Mouse (Mus musculus) lung, postnatal 0 days (tissue): ENCODE data around the gene Gse1.

Source experiments
- CTCF ChIP-seq: IDR thresholded peaks from 2 replicates; pipeline ENCODE4 v1.5.1; 2016; ENCODE audit warnings: antibody characterized with exemption, mild to moderate bottlenecking
- EP300 ChIP-seq: IDR thresholded peaks from 2 replicates; pipeline ENCODE4 v1.6.1; 2016; ENCODE audit warnings: antibody characterized with exemption, mild to moderate bottlenecking, control low read depth

DNA sequence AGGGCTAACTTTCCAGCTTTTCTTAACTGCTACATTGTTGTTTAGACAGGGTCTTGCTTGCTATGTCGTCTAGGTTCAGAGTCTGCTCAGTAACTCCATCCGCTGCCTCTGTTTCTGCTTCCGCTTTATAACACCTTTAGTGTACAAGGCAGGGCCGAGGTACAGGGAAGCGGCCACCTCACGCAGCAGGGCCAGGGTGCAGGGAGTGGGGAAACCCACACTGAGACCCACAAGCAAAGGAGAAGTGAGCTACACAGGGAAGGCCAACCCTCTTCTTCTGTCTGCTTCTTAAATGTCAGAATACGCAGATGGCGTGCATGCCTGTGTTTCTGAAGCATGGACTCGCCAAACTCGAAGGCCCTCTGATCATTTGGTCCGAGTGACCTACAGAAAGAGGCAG is 250.5 kb downstream of the Gse1 start:
- no peak for TF ChIP-seq CTCF
- TF ChIP-seq EP300, result no peak
